Mouse (Mus musculus): Measurements from ENCODE around the gene Prpf39. TPM values are rescaled to one million over a fixed set of nuclear protein-coding genes. Genes with fewer than 3 reads are reported as not detected.

Gene Prpf39
- 34.8 TPM for polyA plus RNA-seq (2021)

- ChIA-PET CTCF (no interaction called here), POLR2A (interaction anchor here (1.4 kb wide), 1 partner anchor 22 kb away, joined by 4 read pairs; no protein-coding TSS in a partner anchor)
- peak; percentile 90 for ATAC-seq
- in situ Hi-C loops (cut with MboI; ENCODE audit: low pct_unique_long_range_greater_than_20kb): no loop called here
- no peak for TF ChIP-seq CTCF (IDR thresholded peaks at IDR 0.05)
- peak; percentile 35 for DNase-seq (ENCODE audit: low read depth, low spot score)
- no peaks in the 10 kb centered on the region for H3K27me3 ChIP-seq
Observed at GRCm38 (mm10) chr12:65036190-65036870, at the start of gene Prpf39. Gene Prpf39, plus strand, starts transcription at chr12:65036333.

DNA sequence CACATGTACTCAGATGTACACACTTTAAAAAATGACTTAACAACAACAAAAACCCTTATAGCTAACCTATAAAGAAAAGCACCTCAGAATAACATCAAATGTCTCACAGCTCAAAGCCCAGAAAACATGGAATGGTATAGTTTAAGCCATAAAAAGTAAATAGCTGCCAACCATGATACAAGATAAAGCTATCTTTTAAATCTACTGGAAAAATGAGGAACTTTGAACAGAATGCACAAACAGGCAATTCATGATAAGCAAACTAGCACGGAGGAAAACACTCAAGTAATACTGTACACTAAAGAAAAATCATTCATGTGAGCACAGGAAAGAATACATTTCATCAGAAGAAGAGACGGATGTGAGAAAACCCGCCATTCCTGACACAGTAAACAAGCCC lies 28.4 kb upstream of the Prpf39 start:
- POLR2A ChIA-PET: no interaction called here
- in situ Hi-C loops (cut with MboI; ENCODE audit: low pct_unique_long_range_greater_than_20kb): no loop called here
- H3K27me3 ChIP-seq: no peaks in the 10 kb centered on the region

GRCm38 (mm10) chr12:65022842-65023241 lies 13.3 kb upstream of the Prpf39 start:
- TF ChIP-seq CTCF (IDR thresholded peaks at IDR 0.05): no peak
- in situ Hi-C loops (cut with MboI; ENCODE audit: low pct_unique_long_range_greater_than_20kb): no loop called here
- no peak for DNase-seq (ENCODE audit: low read depth, low spot score)
- no peaks in the 10 kb centered on the region for H3K27me3 ChIP-seq
- no peak for ATAC-seq
- CTCF ChIA-PET: interaction anchor here (1.1 kb wide), 1 partner anchor 18 kb away, joined by 3 read pairs; no protein-coding TSS in a partner anchor
- POLR2A ChIA-PET: no interaction called here

More for the DNA sequence above, 28.4 kb upstream of the Prpf39 start:
- no peak for DNase-seq (ENCODE audit: low read depth, low spot score)
- no peak for TF ChIP-seq CTCF (IDR thresholded peaks at IDR 0.05)
- CTCF ChIA-PET: no interaction called here
- ATAC-seq: no peak

DNA sequence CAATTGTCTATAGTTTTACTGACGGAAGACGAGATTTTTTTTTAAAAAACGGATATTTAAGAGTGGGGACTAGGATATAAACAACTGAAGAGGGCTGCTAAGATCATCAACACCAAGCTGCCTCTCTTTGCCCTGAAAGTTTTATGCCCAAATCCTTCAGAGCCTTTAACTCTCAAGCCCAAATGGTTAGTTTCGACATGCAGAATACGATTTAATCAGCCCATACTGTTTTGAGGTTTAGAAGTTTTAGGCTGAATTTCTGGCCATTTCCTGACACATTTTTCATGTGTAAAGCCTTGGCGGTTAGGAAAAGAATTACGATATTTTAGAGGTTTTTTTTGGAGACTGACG lies 319 bp upstream of the Prpf39 start:
- no peaks in the 10 kb centered on the region for H3K27me3 ChIP-seq
- TF ChIP-seq CTCF (IDR thresholded peaks at IDR 0.05): no peak
- no peak for ATAC-seq
- DNase-seq (ENCODE audit: low read depth, low spot score): no peak
- POLR2A ChIA-PET: no interaction called here
- CTCF ChIA-PET: no interaction called here
- in situ Hi-C loops (cut with MboI; ENCODE audit: low pct_unique_long_range_greater_than_20kb): no loop called here

GRCm38 (mm10) chr12:65036892-65037545 lies 886 bp downstream of the Prpf39 start:
- ATAC-seq: no peak
- CTCF ChIA-PET: no interaction called here
- in situ Hi-C loops (cut with MboI; ENCODE audit: low pct_unique_long_range_greater_than_20kb): no loop called here

GRCm38 (mm10) chr12:65037546-65037937 lies 1.4 kb downstream of the Prpf39 start:
- ChIA-PET CTCF (no interaction called here), POLR2A (interaction anchor here (1.4 kb wide), 1 partner anchor 21 kb away, joined by 4 read pairs; no protein-coding TSS in a partner anchor)
- DNase-seq (ENCODE audit: low read depth, low spot score) (peak; percentile 60), ATAC-seq (peak; percentile 72)
- in situ Hi-C loops (cut with MboI; ENCODE audit: low pct_unique_long_range_greater_than_20kb): no loop called here
- H3K27me3 ChIP-seq: no peaks in the 10 kb centered on the region
- TF ChIP-seq CTCF (IDR thresholded peaks at IDR 0.05): no peak

More at GRCm38 (mm10) chr12:65036892-65037545, 886 bp downstream of the Prpf39 start:
- no peak for TF ChIP-seq CTCF (IDR thresholded peaks at IDR 0.05)
- H3K27me3 ChIP-seq: no peaks in the 10 kb centered on the region
- no peak for DNase-seq (ENCODE audit: low read depth, low spot score)
- POLR2A ChIA-PET: interaction anchor here (1.4 kb wide), 1 partner anchor 21 kb away, joined by 4 read pairs; no protein-coding TSS in a partner anchor

- DNase-seq (ENCODE audit: low read depth, low spot score): no peak
- no peak for TF ChIP-seq CTCF (IDR thresholded peaks at IDR 0.05)
- no peak for ATAC-seq
- ChIA-PET POLR2A (no interaction called here), CTCF (no interaction called here)
- in situ Hi-C loops (cut with MboI; ENCODE audit: low pct_unique_long_range_greater_than_20kb): no loop called here
- H3K27me3 ChIP-seq: no peaks in the 10 kb centered on the region
Observed at GRCm38 (mm10) chr12:65048799-65049198, 12.7 kb downstream of the Prpf39 start.

- in situ Hi-C loops (cut with MboI; ENCODE audit: low pct_unique_long_range_greater_than_20kb): no loop called here
- no peak for TF ChIP-seq CTCF (IDR thresholded peaks at IDR 0.05)
- DNase-seq (ENCODE audit: low read depth, low spot score): no peak
- ChIA-PET POLR2A (interaction anchor here (1.6 kb wide), 1 partner anchor 22 kb away, joined by 4 read pairs; the partner anchor contains the start of gene Prpf39), CTCF (interaction anchor here (1.2 kb wide), 2 partner anchors 12 to 17 kb away, joined by 3 to 4 read pairs; no protein-coding TSS in a partner anchor)
- no peak for ATAC-seq
- no peaks in the 10 kb centered on the region for H3K27me3 ChIP-seq
Observed at GRCm38 (mm10) chr12:65058203-65058602, 22.1 kb downstream of the Prpf39 start.

DNA sequence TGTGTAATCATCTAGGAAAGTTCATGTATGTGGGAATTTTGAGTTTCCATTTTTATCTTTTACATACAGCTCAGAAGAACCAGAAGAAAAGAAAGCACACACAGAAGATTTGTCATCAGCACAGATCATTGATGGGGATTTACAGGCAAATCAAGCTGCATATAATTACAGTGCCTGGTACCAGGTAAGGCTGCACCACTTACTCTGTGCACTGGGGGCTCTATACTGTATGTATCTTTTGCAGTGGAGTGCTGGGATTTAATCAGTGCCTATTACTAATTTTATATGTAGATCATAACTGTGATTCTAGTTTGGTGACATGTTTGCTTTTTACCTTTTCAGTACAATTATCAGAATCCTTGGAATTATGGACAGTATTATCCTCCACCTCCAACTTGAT lies 24.9 kb downstream of the Prpf39 start:
- ChIA-PET CTCF (interaction anchor here (0.9 to 1.4 kb wide), 2 partner anchors 9 to 11 kb away, joined by 3 to 4 read pairs; no protein-coding TSS in a partner anchor), POLR2A (interaction anchor here (1.3 kb wide), 1 partner anchor 10 kb away, joined by 3 read pairs; no protein-coding TSS in a partner anchor)
- no peaks in the 10 kb centered on the region for H3K27me3 ChIP-seq
- DNase-seq (ENCODE audit: low read depth, low spot score) (no peak), ATAC-seq (no peak)
- no peak for TF ChIP-seq CTCF (IDR thresholded peaks at IDR 0.05)
- in situ Hi-C loops (cut with MboI; ENCODE audit: low pct_unique_long_range_greater_than_20kb): no loop called here

DNA sequence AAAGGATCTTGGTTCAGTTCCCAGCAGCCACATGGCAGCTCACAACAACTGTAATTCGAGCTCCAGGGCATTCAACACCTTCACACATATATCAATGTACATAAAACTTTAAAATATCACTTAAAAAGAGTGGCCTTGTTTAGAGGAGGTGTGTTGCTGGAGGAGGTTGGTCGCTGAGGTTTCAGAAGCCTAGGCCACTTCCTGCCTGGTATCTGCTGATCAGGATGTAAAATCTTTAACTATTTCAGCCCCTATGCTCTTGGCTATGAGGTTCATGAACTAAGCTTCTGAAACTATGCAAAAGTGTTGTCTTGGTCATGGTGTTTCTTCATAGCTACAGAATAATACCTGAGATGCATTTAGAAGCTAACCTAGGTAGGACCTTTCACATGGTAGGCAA lies 29.1 kb downstream of the Prpf39 start:
- ATAC-seq (no peak), DNase-seq (ENCODE audit: low read depth, low spot score) (no peak)
- TF ChIP-seq CTCF (IDR thresholded peaks at IDR 0.05): no peak
- ChIA-PET CTCF (no interaction called here), POLR2A (no interaction called here)
- H3K27me3 ChIP-seq: no peaks in the 10 kb centered on the region
- in situ Hi-C loops (cut with MboI; ENCODE audit: low pct_unique_long_range_greater_than_20kb): no loop called here

DNA sequence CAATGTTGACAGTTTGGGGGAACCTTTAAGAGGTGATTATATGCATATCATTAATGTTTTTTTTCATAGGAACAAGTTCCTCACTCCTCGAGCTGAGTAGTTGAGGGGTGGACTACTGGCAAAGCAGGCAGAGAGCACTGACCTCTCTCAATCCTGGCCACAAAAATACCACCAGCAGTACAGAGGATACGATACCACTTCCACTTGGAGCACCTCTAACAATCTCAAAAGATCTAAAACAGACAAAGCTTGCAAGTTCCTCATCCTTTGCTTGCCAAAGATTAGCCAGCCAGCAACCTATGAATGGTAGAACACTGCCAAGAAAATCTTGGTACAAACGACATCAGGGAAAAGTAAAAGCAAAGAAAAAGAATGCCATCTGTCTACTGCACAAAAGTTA lies 30.1 kb downstream of the Prpf39 start:
- CTCF ChIA-PET: no interaction called here
- ATAC-seq: no peak
- in situ Hi-C loops (cut with MboI; ENCODE audit: low pct_unique_long_range_greater_than_20kb): no loop called here
- no peak for TF ChIP-seq CTCF (IDR thresholded peaks at IDR 0.05)
- POLR2A ChIA-PET: interaction anchor here (0.5 kb wide), 1 partner anchor 12 kb away, joined by 3 read pairs; no protein-coding TSS in a partner anchor
- no peak for DNase-seq (ENCODE audit: low read depth, low spot score)
- H3K27me3 ChIP-seq: no peaks in the 10 kb centered on the region

All from Patski (cell line).